Mouse (Mus musculus): ENCODE results near the gene Tjp2. TPM values are rescaled to one million over a fixed set of nuclear protein-coding genes. Genes with fewer than 3 reads are reported as not detected.

Gene Tjp2
- total and polyA plus RNA-seq, 2 experiments from 2014 or later, result 12.5 to 15.7 TPM

- no peak for ATAC-seq (ENCODE audit: insufficient read depth, low read depth)
- H3K4me1 ChIP-seq (ENCODE audit: control insufficient read depth, insufficient read depth), result peaks cover 76% of the 10 kb centered on the region
- peak overlapping the region; percentile 63 for H3K27ac ChIP-seq (ENCODE audit: low read depth)
- H3K27me3 ChIP-seq (ENCODE audit: control insufficient read depth, insufficient read depth, low read length), result no peaks in the 10 kb centered on the region
- no peaks in the 10 kb centered on the region for H3K36me3 ChIP-seq (replicated peaks; ENCODE audit: control insufficient read depth, insufficient read depth, low read length)
- TF ChIP-seq CTCF (IDR thresholded peaks at IDR 0.05; ENCODE audit: low read depth), result no peak
- no peak for TF ChIP-seq EP300 (IDR thresholded peaks at IDR 0.05; ENCODE audit: low read depth)
- no peak overlapping the region for H3K9ac ChIP-seq (replicated peaks; ENCODE audit: low read depth, low read length)
- peak overlapping the region; percentile 28 for H3K4me2 ChIP-seq (ENCODE audit: low read depth, low read length)
- no peaks in the 10 kb centered on the region for H3K9me3 ChIP-seq (replicated peaks; ENCODE audit: control insufficient read depth, low read length)
- WGBS, result 35% methylated on average over 10 of the region's 10 CpGs
- peak; percentile 47 for DNase-seq (ENCODE audit: low spot score)
- H3K4me3 ChIP-seq (ENCODE audit: low read depth, low read length), result no peak overlapping the region
These were observed 56.3 kb downstream of the Tjp2 start for GRCm38 (mm10) chr19:24168531-24168930.

DNA sequence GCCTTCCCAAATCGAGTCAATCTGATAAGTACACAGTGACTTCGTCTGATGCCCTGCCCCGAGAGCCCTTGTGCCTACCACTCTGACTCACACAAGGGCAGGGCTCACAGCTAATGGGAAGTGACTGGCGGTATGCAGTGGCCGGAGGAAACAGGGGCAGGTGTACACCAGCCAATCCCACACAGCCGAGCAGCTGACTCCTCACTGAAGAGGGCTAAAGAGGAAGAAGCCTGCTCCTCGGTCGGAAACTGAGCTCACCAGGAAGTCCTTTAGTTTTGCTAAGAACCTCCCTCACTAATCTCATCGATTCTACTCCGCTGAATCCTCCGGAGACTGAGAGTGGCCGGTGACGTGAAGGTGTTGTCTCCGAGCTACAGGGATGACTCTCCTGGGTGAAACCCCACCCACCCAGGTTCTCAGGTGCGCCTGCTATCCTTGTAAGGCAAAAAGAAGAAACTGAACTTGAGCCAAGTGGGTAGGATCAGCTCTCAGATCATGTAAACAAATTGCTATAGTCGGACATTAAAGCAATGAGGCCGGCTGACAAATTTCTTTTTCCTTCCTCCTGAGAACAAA is 58.2 kb downstream of the Tjp2 start:
- Histone ChIP-seq H3K9me3 (replicated peaks; ENCODE audit: control insufficient read depth, low read length) (no peaks in the 10 kb centered on the region), H3K9ac (replicated peaks; ENCODE audit: low read depth, low read length) (0 out of 2 replicates have a peak overlapping the region, but pooled peaks have one; percentile 12), H3K36me3 (replicated peaks; ENCODE audit: control insufficient read depth, insufficient read depth, low read length) (no peaks in the 10 kb centered on the region), H3K4me1 (ENCODE audit: control insufficient read depth, insufficient read depth) (peaks cover 61% of the 10 kb centered on the region), H3K4me2 (ENCODE audit: low read depth, low read length) (peak overlapping the region; percentile 43), H3K27me3 (ENCODE audit: control insufficient read depth, insufficient read depth, low read length) (no peaks in the 10 kb centered on the region), H3K27ac (ENCODE audit: low read depth) (peak overlapping the region; percentile 46), H3K4me3 (ENCODE audit: low read depth, low read length) (peak overlapping the region; percentile 16)
- no peak for TF ChIP-seq CTCF (IDR thresholded peaks at IDR 0.05; ENCODE audit: low read depth)
- TF ChIP-seq EP300 (IDR thresholded peaks at IDR 0.05; ENCODE audit: low read depth), result no peak
- DNase-seq (ENCODE audit: low spot score) (peak; percentile 73), ATAC-seq (ENCODE audit: insufficient read depth, low read depth) (peak; percentile 73)
- WGBS, result 14% methylated on average over 17 of the region's 17 CpGs

DNA sequence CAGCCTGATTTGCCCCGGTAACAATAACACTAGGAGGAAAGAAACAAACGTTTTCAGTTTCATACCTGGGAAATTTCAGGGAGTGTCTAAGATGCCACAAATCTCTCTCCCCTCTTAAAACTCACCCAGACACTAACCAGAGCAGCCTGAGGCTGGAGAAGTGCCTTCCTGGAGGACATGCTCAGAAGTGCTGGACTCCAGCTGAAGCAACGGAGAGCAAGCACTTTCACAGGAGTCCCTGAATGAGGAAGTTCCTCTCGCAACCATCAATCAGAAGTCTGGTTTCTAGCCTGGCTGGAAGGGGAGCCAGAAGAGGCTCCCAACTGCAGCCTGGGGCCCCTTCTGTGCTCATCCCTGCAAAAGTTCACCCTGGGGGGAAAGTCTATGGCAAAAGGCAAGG is 60.9 kb downstream of the Tjp2 start:
- WGBS, result 28% methylated on average over 4 of the region's 4 CpGs
- Histone ChIP-seq H3K4me3 (ENCODE audit: low read depth, low read length) (no peak overlapping the region), H3K9ac (replicated peaks; ENCODE audit: low read depth, low read length) (no peak overlapping the region), H3K4me1 (ENCODE audit: control insufficient read depth, insufficient read depth) (peaks cover 46% of the 10 kb centered on the region), H3K27me3 (ENCODE audit: control insufficient read depth, insufficient read depth, low read length) (no peaks in the 10 kb centered on the region), H3K27ac (ENCODE audit: low read depth) (peak overlapping the region; percentile 54), H3K4me2 (ENCODE audit: low read depth, low read length) (no peak overlapping the region; the same call in 1 of the 2 replicates), H3K36me3 (replicated peaks; ENCODE audit: control insufficient read depth, insufficient read depth, low read length) (no peaks in the 10 kb centered on the region), H3K9me3 (replicated peaks; ENCODE audit: control insufficient read depth, low read length) (no peaks in the 10 kb centered on the region)
- DNase-seq (ENCODE audit: low spot score), result no peak
- TF ChIP-seq CTCF (IDR thresholded peaks at IDR 0.05; ENCODE audit: low read depth) (no peak), EP300 (IDR thresholded peaks at IDR 0.05; ENCODE audit: low read depth) (no peak)
- ATAC-seq (ENCODE audit: insufficient read depth, low read depth), result no peak

DNA sequence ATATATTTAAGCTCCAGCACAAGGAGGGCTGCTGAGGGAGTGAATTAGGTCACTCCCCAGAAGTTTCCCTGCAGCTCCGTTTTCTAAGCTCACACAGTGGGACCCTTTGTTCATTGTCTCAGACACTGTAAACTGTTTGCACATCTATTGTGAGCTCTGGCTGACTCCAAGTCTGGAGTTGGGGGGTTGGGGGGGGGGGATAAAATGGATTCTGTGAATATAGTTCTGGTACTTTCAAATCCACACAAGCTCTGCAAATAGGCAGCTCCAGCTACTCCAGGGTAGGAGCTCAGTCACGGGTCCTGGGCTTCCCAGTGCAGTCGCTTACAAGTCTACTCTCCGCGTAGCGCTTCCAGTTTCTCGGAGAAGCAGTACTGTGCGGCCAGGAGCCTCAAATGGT is 64.4 kb downstream of the Tjp2 start:
- peaks cover 17% of the 10 kb centered on the region for H3K4me1 ChIP-seq (ENCODE audit: control insufficient read depth, insufficient read depth)
- peak overlapping the region; percentile 42; the same call in 1 of the 2 replicates for H3K4me2 ChIP-seq (ENCODE audit: low read depth, low read length)
- H3K27me3 ChIP-seq (ENCODE audit: control insufficient read depth, insufficient read depth, low read length), result no peaks in the 10 kb centered on the region
- 0 out of 2 replicates have a peak overlapping the region, but pooled peaks have one; percentile 10 for H3K9ac ChIP-seq (replicated peaks; ENCODE audit: low read depth, low read length)
- 38% methylated on average over 8 of the region's 8 CpGs for WGBS
- no peak overlapping the region for H3K4me3 ChIP-seq (ENCODE audit: low read depth, low read length)
- no peak for DNase-seq (ENCODE audit: low spot score)
- no peaks in the 10 kb centered on the region for H3K9me3 ChIP-seq (replicated peaks; ENCODE audit: control insufficient read depth, low read length)
- no peak for TF ChIP-seq EP300 (IDR thresholded peaks at IDR 0.05; ENCODE audit: low read depth)
- no peak for TF ChIP-seq CTCF (IDR thresholded peaks at IDR 0.05; ENCODE audit: low read depth)
- no peaks in the 10 kb centered on the region for H3K36me3 ChIP-seq (replicated peaks; ENCODE audit: control insufficient read depth, insufficient read depth, low read length)
- peak; percentile 34; the same call in 1 of the 2 replicates for ATAC-seq (ENCODE audit: insufficient read depth, low read depth)
- H3K27ac ChIP-seq (ENCODE audit: low read depth), result peak overlapping the region; percentile 79

GRCm38 (mm10) chr19:24159751-24160150 is 65.1 kb downstream of the Tjp2 start:
- peak overlapping the region; percentile 42 for H3K4me2 ChIP-seq (ENCODE audit: low read depth, low read length)
- H3K4me1 ChIP-seq (ENCODE audit: control insufficient read depth, insufficient read depth), result peaks cover 17% of the 10 kb centered on the region
- H3K9me3 ChIP-seq (replicated peaks; ENCODE audit: control insufficient read depth, low read length), result no peaks in the 10 kb centered on the region
- 23% methylated on average over 9 of the region's 9 CpGs for WGBS
- peak overlapping the region; percentile 79 for H3K27ac ChIP-seq (ENCODE audit: low read depth)
- H3K9ac ChIP-seq (replicated peaks; ENCODE audit: low read depth, low read length), result no peak overlapping the region
- TF ChIP-seq EP300 (IDR thresholded peaks at IDR 0.05; ENCODE audit: low read depth), result no peak
- no peak for TF ChIP-seq CTCF (IDR thresholded peaks at IDR 0.05; ENCODE audit: low read depth)
- DNase-seq (ENCODE audit: low spot score) (peak; percentile 93), ATAC-seq (ENCODE audit: insufficient read depth, low read depth) (peak; percentile 77)
- H3K27me3 ChIP-seq (ENCODE audit: control insufficient read depth, insufficient read depth, low read length), result no peaks in the 10 kb centered on the region
- H3K4me3 ChIP-seq (ENCODE audit: low read depth, low read length), result peak overlapping the region; percentile 3; the same call in 1 of the 2 replicates
- H3K36me3 ChIP-seq (replicated peaks; ENCODE audit: control insufficient read depth, insufficient read depth, low read length), result no peaks in the 10 kb centered on the region

Measured in heart, postnatal 0 days (tissue).